Mouse (Mus musculus): ENCODE results near the gene Zfp839. TPM values are rescaled to one million over a fixed set of nuclear protein-coding genes. Genes with fewer than 3 reads are reported as not detected.

The Zfp839 gene
- 1.6 and 2.3 TPM in 2 replicates for polyA plus RNA-seq (2015; fragmentation: Nextera tagmentation; extraction: Ambion mirVana)

DNA sequence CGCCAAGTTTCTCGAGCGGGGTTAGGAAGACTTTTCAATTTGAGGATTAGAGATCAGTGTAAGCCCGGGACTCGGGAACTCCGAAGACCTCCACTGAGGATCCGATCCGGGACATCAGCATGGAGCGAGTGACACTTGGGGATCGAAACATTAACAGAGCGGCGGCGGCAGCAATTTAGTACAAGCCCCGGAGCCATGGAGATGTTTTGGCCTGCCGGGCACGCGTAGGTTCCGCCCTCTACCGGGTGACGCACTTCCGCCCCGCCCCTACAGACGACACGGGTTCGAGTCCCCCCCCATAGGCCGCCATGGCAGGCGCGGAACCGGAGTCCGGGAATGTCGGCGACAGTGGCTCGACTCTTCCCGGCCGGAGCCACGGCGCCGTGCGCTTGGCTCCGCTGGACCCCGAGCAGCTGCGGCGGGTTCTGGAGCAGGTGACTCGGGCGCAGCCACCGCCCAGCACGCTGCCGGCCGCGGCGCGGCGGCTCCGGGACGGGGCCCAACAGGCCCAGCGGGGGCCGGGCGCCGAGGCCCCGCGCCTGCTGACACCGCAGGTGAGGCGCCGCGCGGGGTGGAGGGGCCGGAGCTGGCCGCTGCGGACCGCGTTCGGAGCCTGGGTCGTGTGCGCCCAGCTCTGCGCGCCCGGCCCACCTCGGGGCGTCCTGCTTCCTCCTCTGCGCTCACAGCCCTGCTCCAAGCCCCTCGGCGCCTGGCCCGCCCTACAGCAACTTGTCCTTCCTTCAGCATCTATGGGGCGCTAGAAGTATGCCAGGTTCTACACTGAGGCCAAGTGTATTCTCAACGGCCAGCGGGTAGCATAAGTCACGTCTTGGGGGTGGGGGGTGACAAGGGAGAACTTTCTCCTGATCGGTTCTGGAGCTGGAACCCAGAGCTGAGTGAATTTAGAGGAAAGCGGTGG is at the start of gene Zfp839:
Zfp839 (plus strand) TSS at position 244 of the 919 bp plus-strand sequence.
- Histone ChIP-seq H3K4me2 (replicated peaks; ENCODE audit: low read depth) (peak within 1 kb of the TSS; percentile 89), H3K4me1 (replicated peaks; ENCODE audit: control insufficient read depth, insufficient read depth, low read length) (peaks cover 10% of the 10 kb centered on the region; the same call in 1 of the 2 replicates), H3K36me3 (ENCODE audit: control insufficient read depth, insufficient read depth) (peaks cover 7% of the 10 kb centered on the region), H3K4me3 (ENCODE audit: low read depth, low read length) (peak within 1 kb of the TSS; percentile 87), H3K9ac (ENCODE audit: low read depth, low read length) (peak within 1 kb of the TSS; percentile 84), H3K9me3 (ENCODE audit: control insufficient read depth) (no peaks in the 10 kb centered on the region), H3K27ac (ENCODE audit: low read depth, low read length) (peak within 1 kb of the TSS; percentile 84), H3K27me3 (replicated peaks; ENCODE audit: control insufficient read depth, insufficient read depth, low read length) (no peaks in the 10 kb centered on the region)
- WGBS = under 1% methylated on average over 78 of the region's 89 CpGs
- TF ChIP-seq CTCF (IDR thresholded peaks at IDR 0.05; ENCODE audit: low read depth) = no peak
- peak; percentile 75 for ATAC-seq

DNA sequence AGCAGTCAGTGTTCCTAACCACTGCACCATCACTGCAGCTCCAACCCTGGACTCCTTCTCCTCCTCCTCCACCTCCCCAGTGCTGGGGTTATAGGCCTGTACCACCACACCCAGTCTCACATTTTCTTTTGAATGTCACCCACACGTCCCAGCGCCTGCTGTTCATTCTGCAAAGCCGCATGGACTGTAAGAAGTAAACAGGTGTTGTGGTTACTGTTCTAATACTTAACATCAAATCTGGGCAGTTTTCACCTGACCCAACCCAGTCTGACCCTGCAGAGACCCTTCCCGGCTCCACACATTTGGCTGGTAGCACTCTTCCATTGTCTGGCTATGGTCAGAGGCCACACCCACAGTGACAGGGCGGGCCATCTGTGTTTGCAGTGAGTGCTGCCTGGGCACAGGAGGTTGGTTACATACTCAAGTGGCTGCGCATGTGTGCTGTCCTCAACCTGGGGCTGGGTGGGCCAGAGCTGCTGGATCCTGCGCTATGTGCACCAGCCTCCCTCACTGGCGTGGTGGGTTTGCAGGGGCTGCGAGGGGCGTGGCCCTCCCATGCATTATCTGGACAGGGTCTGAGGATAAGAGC is 48.1 kb upstream of the Zfp839 start:
- no peak for TF ChIP-seq CTCF (IDR thresholded peaks at IDR 0.05; ENCODE audit: low read depth)
- ATAC-seq = no peak
- no peaks in the 10 kb centered on the region for H3K9me3 ChIP-seq (ENCODE audit: control insufficient read depth)

DNA sequence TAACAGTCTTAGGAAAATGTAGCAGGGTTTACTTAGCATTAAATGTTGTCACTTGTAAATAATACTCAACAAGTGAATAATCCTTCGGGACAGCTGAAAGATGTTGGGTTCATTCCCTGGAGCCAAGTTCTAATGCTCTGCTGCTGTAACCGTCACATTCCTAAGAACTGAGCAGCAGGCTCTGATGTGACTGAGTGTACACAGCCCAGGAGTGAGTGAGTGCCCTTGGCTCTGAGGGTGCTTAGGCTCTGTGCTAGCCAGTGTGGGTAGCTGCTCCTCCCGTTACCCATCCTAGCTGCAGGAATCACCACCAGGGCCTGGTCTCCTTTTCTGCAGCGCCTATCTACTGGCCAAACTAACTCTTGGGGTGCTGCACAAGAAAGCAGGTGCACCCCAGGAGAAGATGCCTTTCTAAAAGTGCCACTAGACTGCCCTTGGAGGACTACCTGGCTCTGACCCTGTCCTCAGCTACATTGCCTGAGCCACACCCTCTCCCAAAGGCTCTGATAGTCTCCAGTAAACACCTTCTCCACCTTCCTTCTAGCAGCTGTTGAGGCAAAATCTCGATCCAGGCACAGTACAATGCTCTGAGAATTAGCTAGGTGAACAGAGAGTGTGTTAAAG is 47.3 kb upstream of the Zfp839 start:
- WGBS = 81% methylated on average over 5 of the region's 5 CpGs
- Histone ChIP-seq H3K4me2 (replicated peaks; ENCODE audit: low read depth) (no peak overlapping the region), H3K27ac (ENCODE audit: low read depth, low read length) (no peak overlapping the region), H3K36me3 (ENCODE audit: control insufficient read depth, insufficient read depth) (0 out of 2 replicates have a peak, but pooled peaks cover 4% of the 10 kb centered on the region), H3K9me3 (ENCODE audit: control insufficient read depth) (no peaks in the 10 kb centered on the region), H3K4me1 (replicated peaks; ENCODE audit: control insufficient read depth, insufficient read depth, low read length) (no peaks in the 10 kb centered on the region), H3K4me3 (ENCODE audit: low read depth, low read length) (no peak overlapping the region), H3K27me3 (replicated peaks; ENCODE audit: control insufficient read depth, insufficient read depth, low read length) (no peaks in the 10 kb centered on the region), H3K9ac (ENCODE audit: low read depth, low read length) (no peak overlapping the region)
- no peak for TF ChIP-seq CTCF (IDR thresholded peaks at IDR 0.05; ENCODE audit: low read depth)
- no peak for ATAC-seq

More for the DNA sequence above, 48.1 kb upstream of the Zfp839 start:
- H3K27me3 ChIP-seq (replicated peaks; ENCODE audit: control insufficient read depth, insufficient read depth, low read length) = no peaks in the 10 kb centered on the region
- no peak overlapping the region for H3K4me3 ChIP-seq (ENCODE audit: low read depth, low read length)
- 0 out of 2 replicates have a peak, but pooled peaks cover 6% of the 10 kb centered on the region for H3K36me3 ChIP-seq (ENCODE audit: control insufficient read depth, insufficient read depth)
- no peak overlapping the region for H3K27ac ChIP-seq (ENCODE audit: low read depth, low read length)
- H3K9ac ChIP-seq (ENCODE audit: low read depth, low read length) = no peak overlapping the region
- no peaks in the 10 kb centered on the region for H3K4me1 ChIP-seq (replicated peaks; ENCODE audit: control insufficient read depth, insufficient read depth, low read length)
- H3K4me2 ChIP-seq (replicated peaks; ENCODE audit: low read depth) = no peak overlapping the region
- WGBS = 75% methylated on average over 10 of the region's 10 CpGs

DNA sequence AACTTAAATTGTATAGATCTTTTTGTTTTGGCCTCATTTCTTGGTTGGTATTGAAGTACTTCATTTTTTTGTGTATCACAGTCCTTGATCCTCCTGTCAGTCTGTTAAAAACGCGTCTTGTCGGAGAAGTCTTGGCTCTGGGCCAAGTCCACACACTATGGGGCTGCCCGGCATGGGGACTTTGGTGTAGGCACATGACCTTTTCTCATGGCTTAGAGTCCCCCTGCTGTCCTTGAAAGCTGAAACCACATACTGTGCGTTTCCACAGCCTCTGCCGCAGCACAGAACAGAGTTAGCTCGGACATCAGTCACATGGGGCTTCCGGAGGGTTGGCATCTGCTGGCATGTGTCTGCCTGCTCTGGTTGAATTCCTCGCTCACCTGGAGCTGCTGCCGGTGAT is 45.8 kb upstream of the Zfp839 start:
- Histone ChIP-seq H3K27ac (ENCODE audit: low read depth, low read length) (no peak overlapping the region), H3K4me3 (ENCODE audit: low read depth, low read length) (no peak overlapping the region), H3K27me3 (replicated peaks; ENCODE audit: control insufficient read depth, insufficient read depth, low read length) (no peaks in the 10 kb centered on the region), H3K36me3 (ENCODE audit: control insufficient read depth, insufficient read depth) (no peaks in the 10 kb centered on the region; the same call in 1 of the 2 replicates), H3K4me2 (replicated peaks; ENCODE audit: low read depth) (no peak overlapping the region), H3K9ac (ENCODE audit: low read depth, low read length) (no peak overlapping the region), H3K4me1 (replicated peaks; ENCODE audit: control insufficient read depth, insufficient read depth, low read length) (no peaks in the 10 kb centered on the region), H3K9me3 (ENCODE audit: control insufficient read depth) (no peaks in the 10 kb centered on the region)
- no peak for ATAC-seq
- TF ChIP-seq CTCF (IDR thresholded peaks at IDR 0.05; ENCODE audit: low read depth) = 0 out of 2 replicates have a peak, but pooled peaks have one; percentile 3
- 52% methylated on average over 10 of the region's 10 CpGs for WGBS

DNA sequence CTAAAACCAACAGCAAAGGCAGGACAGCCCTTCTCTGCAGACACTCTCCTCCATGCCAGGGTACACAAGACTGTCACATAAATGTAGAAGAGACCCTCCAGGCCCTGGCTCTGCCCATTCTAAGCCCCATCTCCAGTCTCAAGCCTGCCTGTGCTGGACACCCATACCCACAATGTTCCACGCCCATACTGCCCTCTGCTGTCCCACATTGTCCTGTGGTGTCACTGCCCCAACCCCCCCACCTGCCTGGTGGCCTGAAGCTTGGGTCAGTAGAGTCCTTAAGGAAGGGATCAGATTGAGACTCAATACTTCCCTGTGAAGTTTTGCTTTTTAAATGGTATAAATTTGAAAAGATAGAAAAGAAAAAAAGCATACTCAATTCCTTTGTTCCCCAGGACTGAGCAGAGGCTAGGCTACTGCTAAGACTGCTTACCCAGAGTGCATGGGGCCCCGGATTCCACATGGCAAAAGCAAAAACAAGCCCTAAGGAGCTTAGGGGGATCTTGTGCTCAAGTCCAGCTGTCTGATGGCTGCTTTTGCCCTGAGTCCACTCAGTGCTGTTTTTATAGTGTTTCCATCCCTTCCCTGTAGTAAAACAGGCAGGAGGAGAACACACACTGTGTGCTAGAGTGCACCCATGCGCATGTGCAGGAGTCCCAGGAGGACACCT is 43.6 kb upstream of the Zfp839 start:
- ATAC-seq = no peak
- H3K27me3 ChIP-seq (replicated peaks; ENCODE audit: control insufficient read depth, insufficient read depth, low read length) = no peaks in the 10 kb centered on the region
- H3K9me3 ChIP-seq (ENCODE audit: control insufficient read depth) = no peaks in the 10 kb centered on the region
- H3K4me3 ChIP-seq (ENCODE audit: low read depth, low read length) = no peak overlapping the region
- H3K27ac ChIP-seq (ENCODE audit: low read depth, low read length) = no peak overlapping the region
- no peak overlapping the region for H3K9ac ChIP-seq (ENCODE audit: low read depth, low read length)
- no peaks in the 10 kb centered on the region for H3K4me1 ChIP-seq (replicated peaks; ENCODE audit: control insufficient read depth, insufficient read depth, low read length)
- peak; percentile 57 for TF ChIP-seq CTCF (IDR thresholded peaks at IDR 0.05; ENCODE audit: low read depth)
- no peak overlapping the region for H3K4me2 ChIP-seq (replicated peaks; ENCODE audit: low read depth)
- 81% methylated on average over 3 of the region's 3 CpGs for WGBS
- no peaks in the 10 kb centered on the region; the same call in 1 of the 2 replicates for H3K36me3 ChIP-seq (ENCODE audit: control insufficient read depth, insufficient read depth)
